Mouse (Mus musculus) neural tube, embryonic 14.5 days (tissue): ENCODE results near the gene Gins1. TPM values are rescaled to one million over a fixed set of nuclear protein-coding genes. Genes with fewer than 3 reads are reported as not detected.

ENCODE experiments used
- ATAC-seq: fragments of 200-750 bp; cut with Nextera tagmentation; 2 replicates; pipeline ENCODE4 v1.8.0; 2017; ENCODE audit warnings: low read depth, mild to moderate bottlenecking, moderate TSS enrichment, moderate library complexity
- H3K27ac ChIP-seq: fragments of 300-500 bp; sonication (generic); 2 replicates; pipeline ENCODE4 v1.5.1; 2014; ENCODE audit warnings: low read depth, mild to moderate bottlenecking, control low read depth, low read length, moderate library complexity, mixed read lengths
- H3K27me3 ChIP-seq: fragments of 300-500 bp; sonication (generic); 2 replicates; pipeline ENCODE4 v1.6.1; 2014; ENCODE audit warnings: low read length; ENCODE audit not compliant: control insufficient read depth, insufficient read depth
- H3K36me3 ChIP-seq: fragments of 300-500 bp; sonication (generic); 2 replicates; pipeline ENCODE4 v1.6.1; 2014; ENCODE audit warnings: low read length, mixed read lengths; ENCODE audit not compliant: control insufficient read depth, insufficient read depth
- H3K4me1 ChIP-seq: fragments of 300-500 bp; sonication (generic); 2 replicates; pipeline ENCODE4 v1.6.1; 2014; ENCODE audit warnings: low read length; ENCODE audit not compliant: control insufficient read depth, insufficient read depth
- H3K4me2 ChIP-seq: fragments of 300-500 bp; sonication (generic); 2 replicates; pipeline ENCODE4 v1.6.1; 2014; ENCODE audit warnings: mild to moderate bottlenecking, low read depth, low read length, control low read depth
- H3K4me3 ChIP-seq: fragments of 300-500 bp; sonication (generic); 2 replicates; pipeline ENCODE4 v1.5.1; 2014; ENCODE audit warnings: low read depth, low read length, control low read depth, mixed read lengths
- H3K9ac ChIP-seq: fragments of 300-500 bp; sonication (generic); replicated peaks from 2 replicates; pipeline ENCODE4 v1.6.1; 2014; ENCODE audit warnings: low read depth, mild to moderate bottlenecking, control low read depth, low read length, mixed read lengths
- H3K9me3 ChIP-seq: fragments of 300-500 bp; sonication (generic); 2 replicates; pipeline ENCODE4 v1.6.1; 2016; ENCODE audit warnings: low read length; ENCODE audit not compliant: control insufficient read depth
- WGBS: fragments of 180-500 bp; shearing (Covaris S2); extraction: QIAGEN DNeasy Blood & Tissue Kit; methylation state at CpG from one replicate; pipeline ENCODE4 v1.1.7; 2014; 5-methylcytosine and 5-hydroxymethylcytosine counted together
- polyA plus RNA-seq: library from polyadenylated mRNA; unstranded; fragments of >200 nt; fragmentation: Nextera tagmentation; extraction: Ambion mirVana; gene quantifications from 2 replicates; pipeline ENCODE4 v1.2.1, GENCODE M21; 2014

The Gins1 gene
- polyA plus RNA-seq, 1 experiment from 2014 or later, result 11.5 TPM

DNA sequence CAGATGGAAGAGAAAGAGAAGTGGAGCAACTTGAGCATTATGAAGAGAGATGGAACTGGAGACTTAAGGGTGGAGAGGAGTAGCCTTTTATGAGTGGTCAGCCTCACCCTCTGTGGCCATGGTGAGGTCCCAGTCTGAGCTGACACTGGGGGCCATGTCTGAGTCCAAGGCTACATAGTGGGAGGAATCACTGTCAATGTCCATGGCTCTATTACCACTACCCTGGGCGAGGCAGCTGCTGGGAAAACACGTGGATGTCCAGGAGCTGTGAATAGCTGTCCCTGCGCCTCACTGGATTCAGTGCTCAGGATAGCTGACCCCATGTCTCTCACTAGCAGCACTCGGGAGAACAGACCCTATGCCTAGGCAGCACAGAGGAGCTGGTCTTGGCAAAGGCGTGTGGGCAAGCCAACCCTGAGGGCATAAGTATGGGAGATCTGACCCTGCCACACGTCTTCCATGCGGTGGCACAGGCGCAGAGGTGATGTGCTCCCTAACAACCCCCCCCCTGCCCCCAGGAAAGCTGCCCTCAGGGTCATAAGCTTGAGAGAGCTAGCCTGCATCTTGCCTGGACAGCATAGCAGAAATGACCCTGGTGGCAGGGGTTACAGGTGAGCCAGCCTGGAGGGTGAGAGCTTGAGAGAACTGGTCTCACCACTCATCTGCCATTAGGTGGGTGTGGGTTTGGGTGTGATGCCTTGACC lies 21.0 kb upstream of the Gins1 start:
- H3K9me3 ChIP-seq, result no peaks in the 10 kb centered on the region
- H3K36me3 ChIP-seq, result no peaks in the 10 kb centered on the region
- WGBS, result 96% methylated on average over 8 of the region's 8 CpGs
- no peak overlapping the region for H3K27ac ChIP-seq
- ATAC-seq, result no peak
- no peak overlapping the region for H3K4me2 ChIP-seq
- no peaks in the 10 kb centered on the region for H3K4me1 ChIP-seq
- no peak overlapping the region for H3K9ac ChIP-seq
- H3K4me3 ChIP-seq, result no peak overlapping the region
- no peaks in the 10 kb centered on the region for H3K27me3 ChIP-seq

DNA sequence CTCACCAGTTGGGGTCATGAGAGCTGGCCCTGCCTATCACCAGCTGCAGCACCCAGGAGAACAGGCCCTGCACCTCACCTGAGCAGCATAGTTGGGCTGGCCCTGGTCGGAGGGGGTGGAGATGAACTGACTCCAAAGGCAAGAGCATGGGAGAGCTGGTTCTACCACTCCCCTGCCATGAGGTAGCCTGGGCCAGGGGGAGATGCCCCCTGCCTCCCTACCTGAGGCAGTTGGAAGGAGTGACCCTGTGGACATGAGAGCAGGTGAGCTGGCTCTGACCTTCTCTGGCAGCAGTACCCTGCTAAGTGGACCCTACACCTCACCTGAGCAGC lies 20.5 kb upstream of the Gins1 start:
- 91% methylated on average over 1 of the region's 1 CpGs for WGBS
- H3K4me1 ChIP-seq, result no peaks in the 10 kb centered on the region
- no peak overlapping the region for H3K9ac ChIP-seq
- H3K4me2 ChIP-seq, result no peak overlapping the region
- no peaks in the 10 kb centered on the region for H3K9me3 ChIP-seq
- no peak overlapping the region for H3K4me3 ChIP-seq
- H3K27ac ChIP-seq, result no peak overlapping the region
- no peak for ATAC-seq
- no peaks in the 10 kb centered on the region for H3K27me3 ChIP-seq
- no peaks in the 10 kb centered on the region for H3K36me3 ChIP-seq

DNA sequence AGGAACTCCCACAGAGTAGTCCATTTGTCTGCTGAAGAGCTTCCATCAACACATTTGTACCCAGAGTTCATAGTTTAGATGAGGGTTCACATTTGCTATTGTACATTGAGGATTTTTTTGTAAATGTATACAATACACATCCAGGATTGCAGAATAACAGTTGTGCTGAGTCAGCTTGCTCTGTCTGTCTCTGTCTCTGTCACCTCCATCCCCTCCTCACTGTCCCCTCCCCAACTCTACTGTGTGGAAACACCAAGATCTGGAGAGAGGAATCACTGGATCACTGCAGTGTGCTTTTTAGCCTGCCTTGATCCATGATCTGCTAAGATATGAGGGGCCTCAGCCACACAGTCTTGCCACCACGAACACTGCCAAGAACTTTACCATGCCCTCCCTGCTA lies 19.4 kb upstream of the Gins1 start:
- no peaks in the 10 kb centered on the region for H3K9me3 ChIP-seq
- H3K27ac ChIP-seq, result no peak overlapping the region
- no peaks in the 10 kb centered on the region for H3K4me1 ChIP-seq
- H3K36me3 ChIP-seq, result no peaks in the 10 kb centered on the region
- H3K27me3 ChIP-seq, result no peaks in the 10 kb centered on the region
- no peak overlapping the region for H3K4me2 ChIP-seq
- ATAC-seq, result no peak
- no peak overlapping the region for H3K4me3 ChIP-seq
- 100% methylated on average over 1 of the region's 1 CpGs for WGBS
- no peak overlapping the region for H3K9ac ChIP-seq

DNA sequence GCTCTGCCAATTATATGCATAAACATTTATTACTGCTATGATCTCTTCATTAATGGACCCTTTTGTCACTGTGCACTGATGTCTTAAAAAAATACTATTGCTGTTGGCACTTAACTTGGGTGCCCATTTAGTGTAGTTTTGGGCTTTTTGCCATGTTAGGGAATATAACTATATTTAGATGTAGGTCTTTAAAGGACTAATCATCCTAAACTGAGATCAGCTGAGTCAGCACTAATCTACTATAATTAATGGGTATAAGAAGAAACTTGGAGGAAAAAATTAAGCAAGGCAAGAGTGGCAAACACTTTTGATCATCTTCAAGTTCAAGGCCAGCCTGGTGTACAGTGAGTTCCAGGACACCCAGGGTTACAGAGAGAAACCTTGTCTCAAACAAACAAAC lies 18.9 kb upstream of the Gins1 start:
- Histone ChIP-seq H3K4me3 (no peak overlapping the region), H3K27me3 (no peaks in the 10 kb centered on the region), H3K36me3 (no peaks in the 10 kb centered on the region), H3K4me1 (no peaks in the 10 kb centered on the region), H3K9me3 (no peaks in the 10 kb centered on the region), H3K4me2 (no peak overlapping the region), H3K27ac (no peak overlapping the region), H3K9ac (no peak overlapping the region)
- ATAC-seq, result no peak

DNA sequence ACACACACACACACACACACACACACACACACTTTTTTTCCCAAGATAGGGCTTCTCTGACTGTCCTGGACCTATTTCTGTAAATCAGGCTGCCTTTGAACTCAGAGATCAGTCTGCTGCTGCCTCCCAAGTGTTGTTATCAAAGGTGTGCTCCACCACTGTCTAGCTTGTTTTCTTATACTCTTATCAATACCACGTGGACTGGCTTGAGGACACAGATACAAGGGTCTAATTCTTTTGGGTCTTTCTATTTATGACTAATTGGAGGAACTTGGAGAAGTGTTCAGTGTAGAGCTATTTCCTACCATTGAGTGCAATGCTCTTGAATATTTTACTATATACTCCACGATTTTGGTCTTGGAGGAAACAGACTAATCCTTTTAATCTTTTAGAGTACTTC lies 17.8 kb upstream of the Gins1 start:
- H3K36me3 ChIP-seq, result no peaks in the 10 kb centered on the region
- no peaks in the 10 kb centered on the region for H3K9me3 ChIP-seq
- WGBS, result 79% methylated on average over 2 of the region's 2 CpGs
- H3K9ac ChIP-seq, result no peak overlapping the region
- no peak for ATAC-seq
- H3K4me3 ChIP-seq, result no peak overlapping the region
- H3K4me1 ChIP-seq, result no peaks in the 10 kb centered on the region
- no peak overlapping the region for H3K27ac ChIP-seq
- H3K27me3 ChIP-seq, result no peaks in the 10 kb centered on the region
- H3K4me2 ChIP-seq, result no peak overlapping the region

DNA sequence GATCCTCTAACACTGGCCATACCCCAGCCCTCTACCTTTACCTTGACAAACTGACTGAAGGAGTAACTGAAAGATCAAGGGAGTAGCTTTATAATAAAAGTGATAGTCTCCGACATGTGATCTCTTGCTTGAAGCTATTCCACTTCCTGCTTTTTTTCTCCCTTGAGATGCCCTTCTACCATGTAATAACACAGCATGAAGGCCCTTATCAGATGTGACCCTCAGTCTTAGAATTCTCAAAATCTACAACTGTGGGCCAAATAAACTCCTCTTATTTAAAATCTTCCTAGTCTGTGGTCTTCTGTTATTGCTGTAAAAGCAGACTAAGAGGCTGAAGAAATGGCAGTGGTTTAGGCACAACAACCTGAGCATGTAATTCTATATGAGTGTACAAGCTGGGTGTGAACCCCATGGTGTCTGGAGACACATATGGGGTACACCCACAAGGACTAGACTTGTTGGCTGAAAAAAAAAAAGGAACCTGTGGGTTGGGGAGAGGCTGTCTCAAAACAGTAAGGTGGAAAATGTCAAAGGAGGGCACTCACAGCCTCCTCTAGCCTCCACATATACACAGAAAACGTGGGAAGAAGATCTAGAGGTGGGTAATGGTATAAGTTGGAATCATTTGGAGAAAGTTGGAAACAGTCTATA lies 10.5 kb upstream of the Gins1 start:
- Histone ChIP-seq H3K4me2 (no peak overlapping the region), H3K4me3 (no peak overlapping the region), H3K9me3 (no peaks in the 10 kb centered on the region), H3K36me3 (no peaks in the 10 kb centered on the region), H3K27ac (no peak overlapping the region), H3K4me1 (no peaks in the 10 kb centered on the region), H3K27me3 (no peaks in the 10 kb centered on the region), H3K9ac (no peak overlapping the region)
- no peak for ATAC-seq
- WGBS, result 98% methylated on average over 2 of the region's 2 CpGs

DNA sequence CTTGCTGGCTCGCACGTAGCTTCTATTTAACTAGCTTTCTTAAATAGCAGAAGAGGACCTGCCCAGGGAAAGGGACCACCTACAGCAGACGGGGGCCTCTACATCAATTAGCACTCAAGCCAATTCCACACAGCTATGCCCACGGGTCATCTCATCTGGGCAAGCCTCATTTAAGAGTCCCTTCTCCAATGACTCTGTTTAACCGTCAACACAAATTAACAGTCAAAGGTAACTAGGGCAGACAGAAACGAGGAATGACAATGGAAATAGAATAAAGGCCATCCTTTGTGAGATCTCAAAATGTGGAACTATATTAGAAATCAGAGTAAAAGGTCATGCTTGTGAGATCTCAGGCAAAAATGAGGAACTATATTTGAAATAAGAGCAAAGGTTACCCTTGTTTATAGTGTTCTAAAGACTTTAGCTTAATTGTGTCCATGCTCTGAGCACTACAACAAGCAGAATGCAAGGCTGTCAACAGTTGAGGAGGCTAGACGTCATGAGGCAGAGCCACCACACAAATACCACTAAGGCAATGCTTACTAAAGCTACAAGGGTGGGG lies 9.4 kb upstream of the Gins1 start:
- no peaks in the 10 kb centered on the region for H3K9me3 ChIP-seq
- no peak for ATAC-seq
- no peak overlapping the region for H3K27ac ChIP-seq
- no peaks in the 10 kb centered on the region for H3K4me1 ChIP-seq
- no peak overlapping the region for H3K4me2 ChIP-seq
- WGBS, result 81% methylated on average over 7 of the region's 7 CpGs
- no peaks in the 10 kb centered on the region for H3K27me3 ChIP-seq
- H3K9ac ChIP-seq, result no peak overlapping the region
- H3K4me3 ChIP-seq, result no peak overlapping the region
- no peaks in the 10 kb centered on the region for H3K36me3 ChIP-seq

DNA sequence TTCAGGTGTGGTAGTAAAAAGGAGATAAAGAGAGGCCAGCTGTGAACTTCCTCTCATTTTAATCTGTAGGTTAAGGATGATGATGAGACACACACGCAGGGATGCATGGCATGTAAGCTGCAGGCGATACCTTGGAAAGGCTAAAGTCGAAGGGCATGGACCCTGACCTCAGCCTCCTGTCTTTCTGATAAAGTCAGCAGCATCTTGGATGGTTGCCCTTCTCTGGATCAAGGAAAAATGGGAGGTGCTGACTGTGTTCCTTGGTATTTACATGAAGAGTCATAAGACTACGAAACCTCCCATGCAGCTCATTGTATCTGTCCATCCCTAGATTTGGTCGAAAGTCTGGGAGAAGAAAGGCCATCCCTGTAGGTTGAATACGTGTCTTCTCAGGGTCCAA lies 4.9 kb upstream of the Gins1 start:
- H3K9ac ChIP-seq, result no peak overlapping the region
- H3K9me3 ChIP-seq, result no peaks in the 10 kb centered on the region
- H3K27me3 ChIP-seq, result no peaks in the 10 kb centered on the region
- H3K4me1 ChIP-seq, result peaks cover 13% of the 10 kb centered on the region
- 91% methylated on average over 6 of the region's 6 CpGs for WGBS
- H3K27ac ChIP-seq, result no peak overlapping the region
- H3K36me3 ChIP-seq, result no peaks in the 10 kb centered on the region
- H3K4me2 ChIP-seq, result no peak overlapping the region
- no peak for ATAC-seq
- H3K4me3 ChIP-seq, result no peak overlapping the region

DNA sequence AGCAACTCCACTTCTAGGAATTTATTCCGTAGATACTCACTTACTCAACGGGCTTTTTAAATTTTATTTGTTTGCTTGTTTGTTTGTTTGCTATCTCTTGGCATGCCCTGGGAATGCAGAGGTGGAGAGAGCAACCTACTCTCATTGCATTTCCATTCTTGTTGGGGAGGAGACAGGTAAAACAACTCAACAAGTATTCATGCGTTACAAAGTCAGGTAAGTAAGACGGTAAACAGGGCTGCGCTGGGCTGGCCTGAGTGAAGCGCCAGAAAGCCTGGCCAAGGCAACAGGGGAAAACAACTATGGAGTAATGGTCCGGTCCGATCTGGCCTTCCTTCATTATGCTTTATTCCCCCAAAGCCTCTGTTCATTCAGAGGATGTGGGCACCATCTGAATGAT lies 2.9 kb upstream of the Gins1 start:
- H3K27me3 ChIP-seq, result no peaks in the 10 kb centered on the region
- no peaks in the 10 kb centered on the region for H3K9me3 ChIP-seq
- no peak for ATAC-seq
- H3K4me2 ChIP-seq, result peak overlapping the region; percentile 90; the same call in 1 of the 2 replicates
- no peak overlapping the region for H3K4me3 ChIP-seq
- H3K9ac ChIP-seq, result no peak overlapping the region
- no peaks in the 10 kb centered on the region for H3K36me3 ChIP-seq
- H3K4me1 ChIP-seq, result peaks cover 13% of the 10 kb centered on the region
- no peak overlapping the region for H3K27ac ChIP-seq
- WGBS, result 83% methylated on average over 8 of the region's 8 CpGs
